Mouse (Mus musculus) monocyte, adult 5-6 weeks (primary cell): Measurements from ENCODE around the gene Osbp. TPM values are rescaled to one million over a fixed set of nuclear protein-coding genes. Genes with fewer than 3 reads are reported as not detected.
"Not testable (repeated sequence)": the region's sequence is repeated elsewhere in the genome, so short reads cannot be mapped to it uniquely, and the experiment has no call there.

ENCODE experiments used
- ATAC-seq: fragments of 153-309, 156-312 bp; replicated peaks from 2 replicates; pipeline ENCODE4 v1.8.0; 2017; ENCODE audit warnings: mild to moderate bottlenecking; ENCODE audit not compliant: low TSS enrichment, insufficient number of reproducible peaks, severe bottlenecking, poor library complexity, low FRiP score
- total RNA-seq: library from RNA; stranded (forward); fragments of 200-1000, 200-491, 200-594 nt; gene quantifications from 3 replicates; pipeline ENCODE4 v1.2.3, GENCODE M21; 2017

Osbp gene
- total RNA-seq, 1 experiment from 2014 or later: 25.4 TPM

DNA sequence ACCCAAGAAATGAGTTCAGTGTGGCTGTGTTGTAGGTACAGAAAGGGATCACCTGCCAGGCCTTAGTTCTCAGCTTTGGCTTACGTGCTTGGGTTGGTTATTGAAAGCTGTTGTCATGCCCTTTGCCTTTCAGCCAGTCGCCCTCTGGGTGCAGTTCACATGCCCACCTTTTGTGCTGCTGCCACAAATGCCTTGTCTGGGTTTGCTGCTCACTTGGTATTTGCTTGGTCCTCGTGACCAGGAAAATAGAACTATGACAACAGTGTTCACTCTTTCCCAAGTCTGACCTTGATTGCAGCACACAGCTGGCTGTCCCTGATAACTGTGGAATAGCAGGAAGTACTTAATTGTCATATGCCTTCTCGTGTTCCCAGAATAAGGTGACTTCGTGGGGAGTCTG, 11.6 kb downstream of the Osbp start:
- ATAC-seq: no peak

DNA sequence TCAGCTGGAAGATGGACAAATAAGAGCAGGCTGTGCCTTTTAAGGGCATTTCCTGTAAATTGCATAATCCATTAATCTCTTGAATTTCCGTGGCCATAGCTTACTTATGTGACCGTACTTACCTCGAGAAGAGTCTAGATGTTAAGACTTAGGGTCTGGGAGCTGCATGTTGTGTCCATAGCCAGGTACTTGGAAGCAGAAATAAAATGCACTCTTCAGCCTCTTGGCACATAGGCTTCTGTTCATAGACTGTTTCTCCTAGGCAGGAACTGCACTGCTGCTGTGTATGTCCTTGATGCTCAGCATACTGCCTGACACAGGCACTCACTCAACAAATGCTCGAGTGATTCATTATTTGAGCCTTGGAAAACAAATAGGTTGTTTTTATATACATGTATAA, 14.7 kb downstream of the Osbp start:
- no peak for ATAC-seq

GRCm38 (mm10) chr19:11984614-11985013, 18.9 kb downstream of the Osbp start:
- not testable (repeated sequence) for ATAC-seq

GRCm38 (mm10) chr19:11987841-11988240, 22.1 kb downstream of the Osbp start:
- ATAC-seq: no peak

DNA sequence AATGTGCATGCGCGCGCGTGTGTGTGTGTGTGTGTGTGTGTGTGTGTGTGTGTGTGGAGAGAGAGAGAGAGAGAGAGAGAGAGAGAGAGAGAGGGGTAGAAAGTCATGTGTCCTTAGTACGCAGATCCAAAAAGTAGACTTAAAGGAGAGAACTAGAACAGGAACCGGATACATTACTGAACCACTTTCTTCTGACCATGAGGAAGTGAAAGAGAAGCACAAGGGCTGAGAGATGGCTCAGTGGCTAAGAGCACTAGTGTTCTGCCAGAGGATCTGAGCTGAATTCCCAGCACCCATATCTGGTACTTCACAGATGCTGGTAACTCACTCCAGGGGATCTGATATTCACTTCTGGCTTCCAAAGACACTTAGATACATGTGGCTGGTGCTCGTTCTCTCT, 23.6 kb downstream of the Osbp start:
- ATAC-seq: peak; percentile 93

- ATAC-seq: no peak
These were observed 26.3 kb downstream of the Osbp start for GRCm38 (mm10) chr19:11992034-11992433.

GRCm38 (mm10) chr19:11992441-11993029, 26.8 kb downstream of the Osbp start:
- ATAC-seq: no peak

- ATAC-seq: no peak
These were observed 29.1 kb downstream of the Osbp start for GRCm38 (mm10) chr19:11994703-11995431.

DNA sequence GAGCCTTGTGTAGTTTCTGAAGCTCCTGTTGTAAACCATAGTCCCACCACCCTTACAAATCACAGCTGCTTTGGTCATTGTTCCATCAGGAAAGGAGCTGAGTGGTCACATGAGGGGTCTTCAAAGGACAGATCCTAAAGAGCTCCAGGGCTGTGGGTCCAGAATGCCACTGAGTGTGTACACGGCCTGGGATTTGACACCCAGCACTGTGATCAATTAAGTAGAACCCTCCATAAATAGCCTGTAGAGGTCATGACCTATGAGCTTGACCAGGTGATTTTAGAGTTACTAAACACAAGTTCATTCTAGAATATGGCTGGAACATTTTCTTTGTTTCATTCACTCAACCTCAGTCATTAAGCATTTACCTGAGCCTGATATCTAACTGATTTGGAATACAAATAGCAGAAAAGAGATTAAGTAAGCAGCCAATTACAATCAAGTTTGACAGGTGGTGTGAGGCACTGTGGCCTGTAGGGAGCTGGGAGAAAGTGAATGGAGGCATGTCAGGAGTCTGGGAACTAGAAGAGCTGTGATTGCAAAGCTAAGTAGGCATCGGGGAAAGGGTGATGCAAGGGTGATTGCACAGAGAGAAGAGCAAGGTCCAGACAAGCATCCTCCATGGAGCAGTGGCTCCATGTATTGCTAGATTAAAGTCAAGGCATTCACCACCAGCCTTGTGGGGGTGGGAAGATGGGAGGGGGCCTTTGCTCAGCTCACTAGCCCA, 30.1 kb downstream of the Osbp start:
- no peak for ATAC-seq

DNA sequence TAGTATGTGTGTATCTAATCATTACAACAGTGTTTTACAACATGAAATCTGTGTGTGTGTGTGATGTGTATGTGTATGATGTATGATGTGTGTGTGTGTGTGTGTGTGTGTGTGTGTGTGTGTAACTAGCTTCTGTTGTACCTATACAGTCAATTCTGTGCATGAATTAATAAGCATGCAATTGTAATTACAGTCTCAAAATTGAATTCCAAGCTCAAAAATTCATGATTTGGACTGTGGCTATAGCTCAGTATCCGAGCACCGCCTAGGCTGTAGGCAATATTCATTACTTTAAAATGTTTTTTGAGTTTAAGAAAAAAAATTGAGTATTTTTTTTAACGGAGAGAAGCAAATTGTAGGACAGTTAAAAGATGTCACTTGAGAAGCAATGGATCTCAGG, 35.9 kb downstream of the Osbp start:
- ATAC-seq: no peak

DNA sequence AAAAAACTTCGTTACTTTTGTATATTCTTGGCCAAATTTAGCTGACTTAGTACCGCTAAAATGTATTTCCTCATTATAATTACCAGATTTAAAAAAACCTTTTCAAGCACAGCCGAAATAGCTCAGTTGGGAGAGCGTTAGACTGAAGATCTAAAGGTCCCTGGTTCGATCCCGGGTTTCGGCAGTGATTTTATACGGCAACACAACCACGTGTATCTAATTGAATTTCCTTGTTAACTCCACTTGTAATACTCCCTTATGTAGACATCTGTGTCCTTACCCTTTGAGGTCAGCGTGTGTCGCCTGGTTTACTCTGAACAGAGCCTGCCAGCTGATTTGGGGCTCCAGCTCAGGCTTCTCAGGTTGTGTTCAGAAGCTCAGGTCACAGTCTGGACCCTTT, 36.4 kb downstream of the Osbp start:
- ATAC-seq: peak; percentile 23; the same call in 1 of the 2 replicates

DNA sequence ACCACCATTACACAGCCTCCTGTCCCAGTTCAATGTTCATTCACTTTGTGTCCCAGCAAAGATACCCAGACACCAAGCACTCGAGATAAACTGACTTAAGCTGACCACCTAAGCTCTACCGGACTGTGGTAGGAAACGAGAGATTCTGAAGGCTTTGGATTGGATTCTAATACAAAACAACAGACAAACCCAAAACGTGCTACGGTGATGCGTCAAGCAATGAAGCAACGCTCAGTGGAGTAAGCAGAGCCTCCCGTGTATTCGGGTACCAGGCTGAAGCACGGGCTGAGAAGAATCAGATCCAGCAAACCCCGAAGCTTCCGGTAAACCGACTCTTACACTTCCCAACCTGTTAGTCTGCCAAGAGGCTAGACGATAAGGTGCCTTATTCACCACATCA, 37.0 kb downstream of the Osbp start:
- ATAC-seq: no peak

GRCm38 (mm10) chr19:12003568-12003967, 37.8 kb downstream of the Osbp start:
- no peak for ATAC-seq

- ATAC-seq: peak; percentile 46
These were observed 38.7 kb downstream of the Osbp start for GRCm38 (mm10) chr19:12004216-12005008.

GRCm38 (mm10) chr19:12005376-12006360, 39.9 kb downstream of the Osbp start:
- ATAC-seq: peak; percentile 23; the same call in 1 of the 2 replicates

DNA sequence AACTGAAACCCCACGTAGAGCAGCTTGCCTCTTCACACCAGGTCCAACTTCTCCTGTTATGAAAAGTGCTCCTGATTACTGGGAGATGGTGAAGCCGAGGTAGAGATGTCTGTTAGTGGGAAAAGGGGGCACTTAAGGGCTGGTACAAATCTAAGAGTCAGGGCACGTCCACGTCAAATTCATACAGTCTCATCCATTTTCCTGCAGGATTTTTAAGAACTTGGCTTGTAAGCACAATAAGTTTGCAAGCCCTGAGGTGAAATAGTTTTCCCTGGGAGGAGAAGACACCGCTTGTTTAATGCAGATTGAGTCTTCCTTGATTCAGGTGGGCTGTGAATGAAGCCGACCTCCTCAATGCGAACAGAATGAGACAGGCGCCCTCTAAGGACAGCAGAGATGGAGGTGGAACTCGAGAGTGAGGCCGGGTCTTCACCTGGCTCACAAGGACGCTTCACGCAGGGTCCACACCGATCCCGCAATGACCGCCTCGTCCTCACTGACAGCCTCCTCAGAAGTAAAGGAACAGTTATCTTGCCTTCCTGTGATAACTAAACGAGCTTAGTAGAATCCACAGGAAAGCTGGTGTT, 40.7 kb downstream of the Osbp start:
- no peak for ATAC-seq

DNA sequence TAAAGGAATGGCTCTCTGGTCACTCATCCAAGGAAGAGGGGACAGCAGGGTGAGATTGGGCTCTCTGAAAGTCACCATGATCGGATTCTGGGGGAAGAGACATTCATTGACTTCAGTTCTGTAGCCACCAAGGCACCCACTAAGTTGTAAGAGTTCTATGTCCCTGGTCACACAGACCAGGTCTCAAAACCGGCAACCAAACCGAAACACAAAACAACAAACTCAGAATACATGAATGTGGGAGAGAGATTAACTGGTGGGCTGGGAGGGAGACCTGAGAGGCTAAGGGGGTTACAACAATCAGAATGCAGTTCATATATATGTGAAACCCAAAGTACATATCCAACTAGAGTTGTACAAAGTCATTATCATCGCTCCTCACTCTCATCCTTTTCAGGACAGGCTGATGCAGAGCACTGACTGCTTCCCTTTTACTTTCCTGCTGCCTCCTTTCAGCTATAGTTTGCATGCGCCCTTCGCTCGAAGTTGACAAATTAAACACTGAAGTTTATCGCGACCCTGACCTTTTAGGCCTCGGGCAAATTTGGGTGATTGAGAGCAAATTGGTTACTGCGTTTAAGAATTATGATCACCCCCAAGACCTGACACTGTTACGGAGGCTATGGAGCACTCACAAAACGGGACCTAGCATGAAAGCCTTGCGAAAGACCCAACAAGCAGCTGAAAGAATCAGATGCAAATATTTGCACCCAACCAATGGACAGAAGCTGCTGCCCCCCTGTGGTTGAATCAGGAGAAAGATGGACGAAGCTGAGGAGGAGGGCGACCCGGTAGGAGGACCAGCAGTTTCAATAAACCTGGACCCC, 41.6 kb downstream of the Osbp start:
- ATAC-seq: no peak
